Mouse (Mus musculus) kidney, adult 2 months (tissue): ENCODE results near the gene Lrrc46. TPM values are rescaled to one million over a fixed set of nuclear protein-coding genes. Genes with fewer than 3 reads are reported as not detected.

ENCODE experiments used
- DNase-seq: peaks from one replicate; pipeline ENCODE4 v3.0.0; 2021
- H3K27ac ChIP-seq: fragments of 200-500 bp; 2 replicates; pipeline ENCODE4 v1.5.1; 2012; ENCODE audit warnings: low read depth, low read length, control low read depth, inconsistent platforms; ENCODE audit not compliant: insufficient read depth
- H3K27me3 ChIP-seq: fragments of 200-500 bp; replicated peaks from 2 replicates; pipeline ENCODE4 v1.6.1; 2012; ENCODE audit warnings: mild to moderate bottlenecking, moderate library complexity, low read length, inconsistent platforms; ENCODE audit not compliant: control insufficient read depth, insufficient read depth
- H3K36me3 ChIP-seq: fragments of 200-500 bp; 2 replicates; pipeline ENCODE4 v1.6.1; 2012; ENCODE audit warnings: mild to moderate bottlenecking, moderate library complexity, low read length, inconsistent platforms; ENCODE audit not compliant: control insufficient read depth, insufficient read depth
- H3K4me1 ChIP-seq: fragments of 200-500 bp; 2 replicates; pipeline ENCODE4 v1.6.1; 2011; ENCODE audit warnings: low read length; ENCODE audit not compliant: control insufficient read depth, insufficient read depth
- H3K4me3 ChIP-seq: fragments of 200-500 bp; 2 replicates; pipeline ENCODE4 v1.5.1; 2011; ENCODE audit warnings: mild to moderate bottlenecking, low read depth, low read length, control low read depth; ENCODE audit not compliant: insufficient read depth
- CTCF ChIP-seq: fragments of 200-500 bp; conservative IDR thresholded peaks from 2 replicates; pipeline ENCODE4 v1.5.1; 2011; ENCODE audit warnings: low read depth, mild to moderate bottlenecking, control low read depth, low read length, moderate library complexity, mixed read lengths; ENCODE audit not compliant: insufficient read depth, insufficient read length
- POLR2A ChIP-seq: fragments of 200-500 bp; IDR thresholded peaks from one replicate; pipeline ENCODE4 v1.6.1; 2011; ENCODE audit warnings: low read depth, low read length, control low read depth
- WGBS: fragments of 180-500 bp; shearing (Covaris S2); methylation state at CpG from one replicate; pipeline ENCODE4 v1.1.7; 2018; 5-methylcytosine and 5-hydroxymethylcytosine counted together
- polyA plus RNA-seq: library from polyadenylated mRNA; depleted of rRNA; stranded (reverse); fragments of >200 nt; gene quantifications from 2 replicates; pipeline ENCODE4 v1.2.3, GENCODE M21; 2012

Gene Lrrc46
- polyA plus RNA-seq, 1 experiment: 2.5 TPM

DNA sequence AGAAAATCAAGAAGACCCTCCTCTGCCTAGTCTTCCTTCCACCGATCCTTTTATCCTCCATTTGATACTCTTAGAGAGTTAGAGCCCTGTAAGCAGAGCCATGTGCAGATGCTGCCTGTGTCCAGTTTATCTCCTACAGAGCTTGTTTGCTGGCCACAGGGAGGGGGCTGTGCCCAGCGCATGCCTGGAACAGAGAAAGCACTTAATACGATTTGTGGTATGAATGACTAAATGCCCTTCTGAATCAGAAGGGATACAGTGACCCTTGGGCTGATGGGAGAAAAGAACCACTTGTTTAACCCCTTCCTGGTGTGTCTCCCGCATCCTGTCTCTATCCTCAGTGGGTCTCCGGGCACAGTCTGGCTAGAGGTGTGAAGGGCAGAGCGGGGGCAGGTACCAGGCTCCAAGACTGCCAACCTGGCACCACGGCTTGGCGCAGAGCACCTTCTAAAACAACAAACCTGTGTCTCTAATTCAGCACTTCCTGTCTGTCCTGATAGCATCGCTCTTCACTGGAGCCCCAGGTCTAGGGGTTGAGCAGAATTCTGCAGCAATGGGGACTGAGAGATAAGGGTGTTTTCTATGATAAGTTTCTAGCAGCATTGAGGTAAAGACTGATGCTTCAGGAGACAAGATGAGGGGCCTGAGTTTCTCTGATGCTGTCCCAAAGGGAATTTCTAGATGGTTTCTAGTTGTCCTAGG, 34.0 kb downstream of the Lrrc46 start:
- no peaks in the 10 kb centered on the region for H3K4me1 ChIP-seq
- no peak overlapping the region for H3K27ac ChIP-seq
- H3K36me3 ChIP-seq: no peaks in the 10 kb centered on the region
- no peak for TF ChIP-seq POLR2A
- no peak for TF ChIP-seq CTCF
- no peak overlapping the region for H3K4me3 ChIP-seq
- no peaks in the 10 kb centered on the region for H3K27me3 ChIP-seq
- DNase-seq: no peak
- 56% methylated on average over 9 of the region's 9 CpGs for WGBS

DNA sequence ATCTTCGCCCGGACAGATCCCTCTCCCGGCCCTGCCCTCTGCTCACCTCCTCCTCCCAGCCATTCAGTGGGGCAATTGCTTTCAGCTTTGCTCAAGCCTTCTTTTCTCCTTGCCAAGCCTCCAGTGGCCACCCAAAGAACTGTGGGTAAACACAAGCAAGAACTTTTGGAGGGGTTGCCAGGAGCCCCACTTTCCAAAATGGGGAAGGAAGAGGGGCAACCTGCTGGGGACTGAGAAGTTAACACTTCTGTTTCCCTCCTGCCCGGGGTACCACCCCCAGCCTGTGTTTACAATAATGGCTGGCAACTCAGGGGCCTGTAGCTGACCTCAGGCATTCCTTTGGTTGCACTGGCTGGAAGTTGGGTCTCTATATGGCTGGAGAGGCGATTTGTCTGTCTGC, 38.0 kb downstream of the Lrrc46 start:
- 32% methylated on average over 5 of the region's 5 CpGs for WGBS
- no peak for TF ChIP-seq CTCF
- TF ChIP-seq POLR2A: no peak

DNA sequence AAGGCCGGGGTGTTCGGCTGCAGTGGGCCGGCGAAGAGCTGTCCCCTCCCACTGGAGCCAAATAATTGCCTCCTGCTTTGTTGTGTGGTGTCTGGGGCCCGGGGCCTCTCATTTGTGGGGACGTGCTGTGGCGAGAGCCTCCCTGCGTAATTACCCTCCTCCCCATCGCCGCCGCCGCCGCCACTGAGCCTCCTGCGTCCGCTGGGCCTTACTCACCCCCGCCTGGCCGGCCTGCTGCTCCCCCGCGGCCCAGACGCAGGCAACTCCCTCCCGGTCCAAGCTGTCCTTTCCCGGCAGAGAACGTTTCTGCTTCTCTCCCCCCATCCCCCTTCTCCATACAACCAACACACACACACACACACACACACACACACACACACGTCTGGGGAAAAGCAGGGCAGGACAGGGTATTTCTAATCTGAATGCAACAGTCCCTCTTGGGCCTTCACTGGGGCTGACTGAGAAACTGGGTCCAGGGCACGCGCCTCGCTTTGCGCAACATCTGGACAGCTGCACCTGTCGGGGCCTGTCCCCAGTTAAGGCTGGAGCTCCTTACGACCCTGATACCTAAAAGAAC, 43.7 kb downstream of the Lrrc46 start:
- WGBS: 20% methylated on average over 30 of the region's 30 CpGs
- H3K36me3 ChIP-seq: no peaks in the 10 kb centered on the region
- no peak overlapping the region for H3K27ac ChIP-seq
- TF ChIP-seq CTCF (no peak), POLR2A (no peak)
- H3K4me1 ChIP-seq: no peaks in the 10 kb centered on the region
- H3K4me3 ChIP-seq: peak overlapping the region; percentile 9
- peak; percentile 63 for DNase-seq
- H3K27me3 ChIP-seq: no peaks in the 10 kb centered on the region

More for the DNA sequence above, 38.0 kb downstream of the Lrrc46 start:
- Histone ChIP-seq H3K4me3 (no peak overlapping the region), H3K27ac (no peak overlapping the region), H3K27me3 (no peaks in the 10 kb centered on the region), H3K36me3 (no peaks in the 10 kb centered on the region), H3K4me1 (no peaks in the 10 kb centered on the region)
- DNase-seq: no peak

DNA sequence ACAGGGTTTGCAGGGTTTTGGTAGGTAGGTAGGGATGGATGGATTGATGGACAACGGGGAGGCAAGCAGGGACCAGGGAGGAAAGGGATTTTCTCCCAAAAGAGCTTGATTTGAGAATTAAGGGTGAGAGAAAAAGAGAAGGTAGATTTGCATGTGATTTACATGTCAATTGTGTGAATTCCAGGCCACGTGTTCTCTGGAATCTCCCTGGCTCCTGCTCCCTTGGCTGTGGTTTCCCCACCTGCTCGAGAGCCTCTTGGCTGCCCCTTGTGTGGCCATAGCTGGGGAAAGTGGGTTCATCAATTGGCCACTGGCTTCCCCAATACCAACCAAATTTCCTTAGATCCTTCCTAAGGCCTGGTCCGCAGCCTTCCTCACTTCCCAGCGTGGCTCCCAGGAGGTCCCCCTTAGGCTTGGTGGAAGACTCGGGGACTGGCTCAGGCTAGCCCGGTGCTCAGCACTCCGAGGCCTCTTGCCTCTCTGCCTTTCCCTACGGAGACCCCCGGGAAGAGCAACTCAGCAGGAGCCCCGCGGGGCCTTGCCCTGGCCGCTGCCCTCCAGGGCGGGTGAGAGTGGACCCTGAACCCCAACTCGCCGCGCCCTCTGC, 44.3 kb downstream of the Lrrc46 start:
- no peak overlapping the region for H3K27ac ChIP-seq
- no peak for DNase-seq
- H3K36me3 ChIP-seq: no peaks in the 10 kb centered on the region
- no peaks in the 10 kb centered on the region for H3K4me1 ChIP-seq
- no peaks in the 10 kb centered on the region for H3K27me3 ChIP-seq
- peak overlapping the region; percentile 9 for H3K4me3 ChIP-seq
- WGBS: 33% methylated on average over 17 of the region's 17 CpGs
- TF ChIP-seq POLR2A (no peak), CTCF (no peak)

DNA sequence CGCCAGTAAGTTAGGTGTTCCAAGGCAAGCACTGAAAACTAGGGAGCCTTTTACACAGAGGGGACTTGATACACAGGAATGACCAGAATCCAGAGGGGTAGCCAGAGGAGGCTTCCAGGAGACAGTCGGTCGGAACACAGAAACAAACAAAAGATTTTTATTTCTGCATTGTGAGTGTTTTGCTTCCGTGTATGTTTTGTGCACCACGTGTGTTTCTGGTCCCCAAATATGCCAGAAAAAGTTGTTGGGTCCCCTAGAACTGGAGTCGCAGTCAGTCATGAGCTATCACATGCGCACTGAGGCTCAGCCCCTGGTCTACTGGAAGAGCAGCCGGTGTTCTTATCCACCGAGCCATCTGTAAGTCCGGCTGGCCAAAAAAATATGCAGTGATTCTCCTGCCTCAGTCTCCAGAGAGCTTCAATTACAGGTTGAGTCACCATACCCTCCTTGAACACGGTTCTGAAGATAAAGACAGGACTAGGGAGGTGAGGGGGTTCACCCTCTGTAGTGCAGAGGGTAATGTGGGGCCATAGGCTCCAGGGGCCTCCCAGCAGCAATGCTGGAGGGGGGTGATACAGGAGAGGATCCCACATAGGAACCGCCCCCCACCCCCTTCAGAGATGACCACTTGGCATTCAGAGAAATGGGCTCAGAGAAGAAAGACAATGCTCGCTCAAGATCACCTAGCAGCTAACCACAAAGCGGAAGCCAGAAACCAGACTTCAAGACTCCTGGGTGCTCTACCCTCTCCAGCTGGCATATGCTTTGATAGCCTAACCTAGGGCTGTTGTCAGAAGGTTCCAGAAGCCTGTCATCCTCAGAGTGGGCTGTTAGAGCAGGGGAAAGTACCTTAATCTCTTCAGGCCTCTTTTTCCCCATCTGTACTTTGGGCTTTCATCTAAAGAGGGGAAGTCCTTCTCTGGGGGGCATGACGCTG, 45.1 kb downstream of the Lrrc46 start:
- DNase-seq: no peak
- Histone ChIP-seq H3K27ac (no peak overlapping the region), H3K4me3 (no peak overlapping the region), H3K36me3 (no peaks in the 10 kb centered on the region), H3K27me3 (no peaks in the 10 kb centered on the region), H3K4me1 (no peaks in the 10 kb centered on the region)
- 89% methylated on average over 15 of the region's 15 CpGs for WGBS
- TF ChIP-seq POLR2A (no peak), CTCF (no peak)

DNA sequence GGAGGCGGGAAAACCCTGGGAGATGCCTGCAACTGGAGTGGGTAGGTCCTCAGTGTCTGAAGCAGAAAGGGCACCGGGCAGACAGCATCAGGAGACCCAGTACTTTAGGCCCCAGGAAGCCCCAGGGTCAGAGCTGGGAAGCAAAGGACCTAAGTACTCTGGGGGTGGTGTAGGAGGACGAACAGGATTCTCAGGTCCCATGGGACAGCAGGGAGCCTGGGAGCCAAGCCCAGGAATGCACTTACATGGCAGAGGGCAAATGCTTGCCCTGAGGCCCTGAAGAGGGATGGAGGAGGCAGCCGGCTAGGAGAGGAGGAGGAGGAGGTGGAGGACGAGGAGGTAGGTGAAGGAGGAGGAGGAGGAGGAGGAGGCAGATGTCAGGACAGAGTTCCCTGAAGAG, 46.2 kb downstream of the Lrrc46 start:
- no peak overlapping the region for H3K4me3 ChIP-seq
- no peaks in the 10 kb centered on the region for H3K36me3 ChIP-seq
- H3K4me1 ChIP-seq: no peaks in the 10 kb centered on the region
- no peak for TF ChIP-seq CTCF
- no peak for DNase-seq
- WGBS: 41% methylated on average over 5 of the region's 5 CpGs
- no peak overlapping the region for H3K27ac ChIP-seq
- no peaks in the 10 kb centered on the region for H3K27me3 ChIP-seq
